Mouse (Mus musculus) embryonic fibroblast, embryonic 13.5 days (primary cell): ENCODE measurements around the gene Lim2. TPM values are rescaled to one million over a fixed set of nuclear protein-coding genes. Genes with fewer than 3 reads are reported as not detected.

Experiments used
- H3K27ac ChIP-seq: 2 replicates; pipeline ENCODE4 v1.5.1; 2012; ENCODE audit warnings: low read length, control low read depth, inconsistent platforms; ENCODE audit not compliant: insufficient read depth
- H3K4me1 ChIP-seq: 2 replicates; pipeline ENCODE4 v1.6.1; 2011; ENCODE audit warnings: low read length; ENCODE audit not compliant: control insufficient read depth, insufficient read depth
- H3K4me3 ChIP-seq: 2 replicates; pipeline ENCODE4 v1.5.1; 2011; ENCODE audit warnings: mild to moderate bottlenecking, control low read depth, low read length; ENCODE audit not compliant: insufficient read depth
- CTCF ChIP-seq: IDR thresholded peaks from 2 replicates; pipeline ENCODE4 v1.5.1; 2011; ENCODE audit warnings: mild to moderate bottlenecking, control low read depth, low read length, moderate library complexity, borderline replicate concordance; ENCODE audit not compliant: insufficient read depth
- POLR2A ChIP-seq: IDR thresholded peaks from 2 replicates; pipeline ENCODE4 v1.6.1; 2011; ENCODE audit warnings: low read depth, mild to moderate bottlenecking, control low read depth, low read length, moderate library complexity
- polyA plus RNA-seq: library from polyadenylated mRNA; stranded (reverse); fragments of >200 nt; gene quantifications from 2 replicates; pipeline ENCODE4 v1.2.4, GENCODE M21; 2011; ENCODE audit warnings: low read depth; ENCODE audit not compliant: missing spikeins, insufficient read length

Gene Lim2
- polyA plus RNA-seq, 1 experiment, result not detected

- no peak within 1 kb of the TSS for H3K4me3 ChIP-seq
- no peaks in the 10 kb centered on the region for H3K4me1 ChIP-seq
- H3K27ac ChIP-seq, result no peak within 1 kb of the TSS
- TF ChIP-seq CTCF, result no peak
Measured at GRCm38 (mm10) chr7:43462851-43463250, 35.4 kb downstream of the Lim2 start, which contains the start of gene Vsig10l. Gene Vsig10l, plus strand, starts transcription at chr7:43463151.

- Histone ChIP-seq H3K4me1 (no peaks in the 10 kb centered on the region), H3K27ac (no peak overlapping the region), H3K4me3 (no peak overlapping the region)
- TF ChIP-seq POLR2A (no peak), CTCF (no peak)
Measured at GRCm38 (mm10) chr7:43463976-43464375, 36.5 kb downstream of the Lim2 start.

- Histone ChIP-seq H3K4me3 (peak overlapping the region; percentile 61), H3K4me1 (no peaks in the 10 kb centered on the region), H3K27ac (no peak overlapping the region)
- peak; percentile 40; the same call in 1 of the 2 replicates for TF ChIP-seq CTCF
- TF ChIP-seq POLR2A, result no peak
Measured at GRCm38 (mm10) chr7:43464864-43465343, 37.4 kb downstream of the Lim2 start.

- TF ChIP-seq POLR2A, result peak; percentile 37
- TF ChIP-seq CTCF, result no peak
- H3K4me1 ChIP-seq, result no peaks in the 10 kb centered on the region
- H3K27ac ChIP-seq, result no peak overlapping the region
- peak overlapping the region; percentile 61 for H3K4me3 ChIP-seq
Measured at GRCm38 (mm10) chr7:43465344-43466098, 38.1 kb downstream of the Lim2 start.

- Histone ChIP-seq H3K4me3 (peak overlapping the region; percentile 61), H3K27ac (no peak overlapping the region)
- peak; percentile 95 for TF ChIP-seq CTCF
- no peak for TF ChIP-seq POLR2A
Measured at GRCm38 (mm10) chr7:43466099-43466694, 38.7 kb downstream of the Lim2 start.

GRCm38 (mm10) chr7:43470373-43470772 is 42.9 kb downstream of the Lim2 start:
- H3K4me1 ChIP-seq, result no peaks in the 10 kb centered on the region; the same call in 1 of the 2 replicates
- TF ChIP-seq CTCF, result no peak
- no peak for TF ChIP-seq POLR2A
- H3K27ac ChIP-seq, result no peak overlapping the region
- H3K4me3 ChIP-seq, result no peak overlapping the region

More at GRCm38 (mm10) chr7:43466099-43466694, 38.7 kb downstream of the Lim2 start:
- H3K4me1 ChIP-seq, result no peaks in the 10 kb centered on the region

DNA sequence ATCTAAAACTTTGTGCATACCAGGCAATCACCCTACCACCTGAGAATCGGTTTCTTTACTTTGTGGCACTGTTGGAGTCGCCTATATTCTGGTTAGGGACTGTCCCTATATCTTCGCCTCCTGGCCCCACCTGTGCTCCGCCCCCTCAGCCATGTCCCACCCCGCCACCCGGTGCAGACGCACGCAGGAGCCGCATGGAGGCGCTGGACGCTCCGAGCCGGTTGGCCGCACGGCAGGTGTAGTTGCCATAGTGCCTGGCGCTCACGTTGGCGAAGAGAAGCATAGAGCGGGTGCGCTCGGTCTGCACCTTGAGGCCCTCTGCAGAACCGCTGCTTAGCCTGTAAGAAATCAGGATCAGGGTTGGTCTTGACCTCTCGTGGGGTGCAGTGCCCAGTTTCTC is 48.2 kb downstream of the Lim2 start:
- Histone ChIP-seq H3K4me1 (peaks cover 4% of the 10 kb centered on the region), H3K27ac (no peak overlapping the region), H3K4me3 (no peak overlapping the region)
- TF ChIP-seq CTCF, result no peak
- no peak for TF ChIP-seq POLR2A

- TF ChIP-seq POLR2A (no peak), CTCF (no peak)
- H3K4me1 ChIP-seq, result peaks cover 10% of the 10 kb centered on the region
- H3K4me3 ChIP-seq, result no peak overlapping the region
- H3K27ac ChIP-seq, result no peak overlapping the region
Measured at GRCm38 (mm10) chr7:43476376-43476775, 48.9 kb downstream of the Lim2 start.

DNA sequence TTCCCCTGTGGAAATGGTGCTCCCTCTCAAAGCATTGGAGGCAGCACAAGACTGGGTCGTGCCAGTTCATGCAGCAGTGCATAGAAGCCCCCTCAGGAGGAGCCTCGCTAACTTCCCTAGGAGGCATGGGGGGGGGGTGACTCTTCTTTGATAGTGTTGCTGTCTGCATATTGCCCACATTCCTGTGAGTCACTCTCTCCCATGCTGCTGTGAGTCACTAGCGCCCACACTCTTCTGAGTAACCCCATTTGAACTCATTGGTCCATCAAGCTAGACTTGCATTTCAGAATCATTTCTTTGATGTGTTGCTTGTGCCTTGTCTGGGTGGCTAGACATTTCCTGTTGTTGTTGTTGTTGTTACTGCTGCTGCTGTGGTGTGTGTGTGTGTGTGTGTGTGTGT is 53.7 kb downstream of the Lim2 start:
- Histone ChIP-seq H3K4me3 (no peak overlapping the region), H3K4me1 (peaks cover 20% of the 10 kb centered on the region), H3K27ac (0 out of 2 replicates have a peak overlapping the region, but pooled peaks have one; percentile 37)
- TF ChIP-seq CTCF, result no peak
- no peak for TF ChIP-seq POLR2A
